Mouse (Mus musculus) midbrain, embryonic 11.5 days (tissue): ENCODE results near the gene Sfta2. TPM values are rescaled to one million over a fixed set of nuclear protein-coding genes. Genes with fewer than 3 reads are reported as not detected.

Experiments used
- ATAC-seq: fragments of 200-750 bp; cut with Nextera tagmentation; 2 replicates; pipeline ENCODE4 v1.8.0; 2017; ENCODE audit warnings: moderate TSS enrichment, moderate library complexity; ENCODE audit not compliant: low FRiP score
- DNase-seq: peaks from one replicate; pipeline ENCODE4 v3.0.0; 2015; ENCODE audit warnings: low spot score; ENCODE audit errors: missing footprints
- H3K27ac ChIP-seq: fragments of 300-500 bp; sonication (generic); 2 replicates; pipeline ENCODE4 v1.5.1; 2014; ENCODE audit warnings: low read depth, low read length
- H3K27me3 ChIP-seq: fragments of 300-500 bp; sonication (generic); 2 replicates; pipeline ENCODE4 v1.6.1; 2014; ENCODE audit warnings: mild to moderate bottlenecking, low read length, moderate library complexity, mixed read lengths; ENCODE audit not compliant: control insufficient read depth, insufficient read depth
- H3K36me3 ChIP-seq: fragments of 300-500 bp; sonication (generic); 2 replicates; pipeline ENCODE4 v1.6.1; 2014; ENCODE audit warnings: mild to moderate bottlenecking, low read length, moderate library complexity, mixed read lengths; ENCODE audit not compliant: control insufficient read depth, insufficient read depth
- H3K4me1 ChIP-seq: fragments of 300-500 bp; sonication (generic); 2 replicates; pipeline ENCODE4 v1.6.1; 2014; ENCODE audit warnings: low read length; ENCODE audit not compliant: control insufficient read depth, insufficient read depth
- H3K4me2 ChIP-seq: fragments of 300-500 bp; sonication (generic); 2 replicates; pipeline ENCODE4 v1.6.1; 2014; ENCODE audit warnings: mild to moderate bottlenecking, moderate library complexity
- H3K4me3 ChIP-seq: fragments of 300-500 bp; sonication (generic); 2 replicates; pipeline ENCODE4 v1.5.1; 2014; ENCODE audit warnings: low read depth, low read length
- H3K9ac ChIP-seq: fragments of 300-500 bp; sonication (generic); 2 replicates; pipeline ENCODE4 v1.6.1; 2014; ENCODE audit warnings: low read length
- H3K9me3 ChIP-seq: fragments of 300-500 bp; sonication (generic); 2 replicates; pipeline ENCODE4 v1.6.1; 2016; ENCODE audit warnings: low read length; ENCODE audit not compliant: control insufficient read depth
- WGBS: fragments of 180-500 bp; shearing (Covaris S2); extraction: QIAGEN DNeasy Blood & Tissue Kit; methylation state at CpG from one replicate; pipeline ENCODE4 v1.1.7; 2014; 5-methylcytosine and 5-hydroxymethylcytosine counted together
- polyA plus RNA-seq: library from polyadenylated mRNA; unstranded; fragments of >200 nt; fragmentation: Nextera tagmentation; extraction: Ambion mirVana; gene quantifications from 2 replicates; pipeline ENCODE4 v1.2.1, GENCODE M21; 2014

Sfta2 gene
- polyA plus RNA-seq, 1 experiment from 2014 or later: not detected

GRCm38 (mm10) chr17:35681986-35682385 is 80.6 kb downstream of the Sfta2 start:
- H3K4me1 ChIP-seq: peaks cover 9% of the 10 kb centered on the region
- no peak overlapping the region for H3K9ac ChIP-seq
- H3K9me3 ChIP-seq: no peaks in the 10 kb centered on the region
- DNase-seq: peak; percentile 56
- no peaks in the 10 kb centered on the region for H3K27me3 ChIP-seq
- peaks cover 53% of the 10 kb centered on the region for H3K36me3 ChIP-seq
- H3K4me2 ChIP-seq: no peak overlapping the region
- 88% methylated on average over 13 of the region's 13 CpGs for WGBS
- no peak overlapping the region for H3K4me3 ChIP-seq
- H3K27ac ChIP-seq: no peak overlapping the region
- no peak for ATAC-seq

- Histone ChIP-seq H3K36me3 (peaks cover 74% of the 10 kb centered on the region), H3K4me1 (peaks cover 9% of the 10 kb centered on the region), H3K9me3 (no peaks in the 10 kb centered on the region), H3K4me2 (no peak overlapping the region), H3K9ac (no peak overlapping the region), H3K27me3 (no peaks in the 10 kb centered on the region), H3K4me3 (no peak overlapping the region), H3K27ac (peak overlapping the region; percentile 20; the same call in 1 of the 2 replicates)
- DNase-seq (no peak), ATAC-seq (peak; percentile 40; the same call in 1 of the 2 replicates)
- WGBS: 51% methylated on average over 9 of the region's 9 CpGs
Observed at GRCm38 (mm10) chr17:35685061-35685460, 83.7 kb downstream of the Sfta2 start.

- no peak overlapping the region for H3K4me3 ChIP-seq
- no peak overlapping the region for H3K27ac ChIP-seq
- H3K4me1 ChIP-seq: peaks cover 9% of the 10 kb centered on the region
- no peaks in the 10 kb centered on the region for H3K27me3 ChIP-seq
- peaks cover 74% of the 10 kb centered on the region for H3K36me3 ChIP-seq
- no peak overlapping the region for H3K4me2 ChIP-seq
- 90% methylated on average over 25 of the region's 25 CpGs for WGBS
- no peak overlapping the region for H3K9ac ChIP-seq
- ATAC-seq (no peak), DNase-seq (no peak)
- H3K9me3 ChIP-seq: no peaks in the 10 kb centered on the region
Observed at GRCm38 (mm10) chr17:35688347-35689175, 87.2 kb downstream of the Sfta2 start.

- no peak overlapping the region for H3K9ac ChIP-seq
- H3K4me1 ChIP-seq: peaks cover 9% of the 10 kb centered on the region
- 92% methylated on average over 18 of the region's 18 CpGs for WGBS
- no peak overlapping the region for H3K4me2 ChIP-seq
- no peaks in the 10 kb centered on the region for H3K9me3 ChIP-seq
- no peaks in the 10 kb centered on the region for H3K27me3 ChIP-seq
- DNase-seq (no peak), ATAC-seq (no peak)
- no peak overlapping the region for H3K27ac ChIP-seq
- H3K4me3 ChIP-seq: no peak overlapping the region
- peaks cover 69% of the 10 kb centered on the region for H3K36me3 ChIP-seq
Observed at GRCm38 (mm10) chr17:35689936-35690645, 88.7 kb downstream of the Sfta2 start.

GRCm38 (mm10) chr17:35691811-35692210 is 90.5 kb downstream of the Sfta2 start:
- H3K27ac ChIP-seq: no peak overlapping the region
- no peaks in the 10 kb centered on the region; the same call in 1 of the 2 replicates for H3K9me3 ChIP-seq
- no peak overlapping the region for H3K9ac ChIP-seq
- peaks cover 60% of the 10 kb centered on the region for H3K36me3 ChIP-seq
- no peaks in the 10 kb centered on the region for H3K27me3 ChIP-seq
- no peak overlapping the region for H3K4me3 ChIP-seq
- WGBS: 91% methylated on average over 4 of the region's 4 CpGs
- H3K4me1 ChIP-seq: peaks cover 2% of the 10 kb centered on the region; the same call in 1 of the 2 replicates
- H3K4me2 ChIP-seq: no peak overlapping the region
- ATAC-seq: 0 out of 2 replicates have a peak, but pooled peaks have one; percentile 3
- no peak for DNase-seq

GRCm38 (mm10) chr17:35692368-35692767 is 91.0 kb downstream of the Sfta2 start:
- Histone ChIP-seq H3K36me3 (peaks cover 55% of the 10 kb centered on the region), H3K4me3 (no peak overlapping the region), H3K27ac (no peak overlapping the region), H3K4me1 (peaks cover 8% of the 10 kb centered on the region), H3K9ac (no peak overlapping the region), H3K9me3 (no peaks in the 10 kb centered on the region; the same call in 1 of the 2 replicates), H3K4me2 (no peak overlapping the region), H3K27me3 (no peaks in the 10 kb centered on the region)
- WGBS: 84% methylated on average over 4 of the region's 4 CpGs
- DNase-seq (no peak), ATAC-seq (no peak)

- 94% methylated on average over 5 of the region's 5 CpGs for WGBS
- Histone ChIP-seq H3K4me2 (no peak overlapping the region), H3K4me1 (peaks cover 20% of the 10 kb centered on the region), H3K4me3 (no peak overlapping the region), H3K27me3 (no peaks in the 10 kb centered on the region), H3K9ac (no peak overlapping the region), H3K27ac (no peak overlapping the region), H3K36me3 (peaks cover 46% of the 10 kb centered on the region), H3K9me3 (no peaks in the 10 kb centered on the region; the same call in 1 of the 2 replicates)
- DNase-seq (no peak), ATAC-seq (no peak)
Observed at GRCm38 (mm10) chr17:35693906-35694305, 92.6 kb downstream of the Sfta2 start.

- Histone ChIP-seq H3K27me3 (no peaks in the 10 kb centered on the region), H3K9me3 (no peaks in the 10 kb centered on the region; the same call in 1 of the 2 replicates), H3K27ac (no peak overlapping the region), H3K4me3 (no peak overlapping the region), H3K36me3 (peaks cover 38% of the 10 kb centered on the region), H3K4me1 (peaks cover 29% of the 10 kb centered on the region), H3K4me2 (no peak overlapping the region), H3K9ac (no peak overlapping the region)
- ATAC-seq (no peak), DNase-seq (peak; percentile 91)
- 93% methylated on average over 2 of the region's 2 CpGs for WGBS
Observed at GRCm38 (mm10) chr17:35695289-35695688, 93.9 kb downstream of the Sfta2 start.

GRCm38 (mm10) chr17:35696691-35697090 is 95.3 kb downstream of the Sfta2 start:
- peaks cover 29% of the 10 kb centered on the region for H3K4me1 ChIP-seq
- peak overlapping the region; percentile 31; the same call in 1 of the 2 replicates for H3K4me3 ChIP-seq
- no peak overlapping the region; the same call in 1 of the 2 replicates for H3K27ac ChIP-seq
- H3K4me2 ChIP-seq: peak overlapping the region; percentile 66
- no peaks in the 10 kb centered on the region for H3K27me3 ChIP-seq
- no peak for ATAC-seq
- no peaks in the 10 kb centered on the region; the same call in 1 of the 2 replicates for H3K9me3 ChIP-seq
- no peak overlapping the region for H3K9ac ChIP-seq
- WGBS: 76% methylated on average over 6 of the region's 6 CpGs
- no peak for DNase-seq
- peaks cover 25% of the 10 kb centered on the region for H3K36me3 ChIP-seq
